Mouse (Mus musculus) left cerebral cortex, postnatal 4 days (tissue): Measurements from ENCODE around the gene Klhl42. TPM values are rescaled to one million over a fixed set of nuclear protein-coding genes. Genes with fewer than 3 reads are reported as not detected.

Source experiments
- DNase-seq: peaks from one replicate; pipeline ENCODE4 v3.0.0-alpha.2; 2022
- intact Hi-C: fragments of 180-260 bp; cut with DNase I; formaldehyde crosslinking; loops from one replicate; pipeline ENCODE4 v1.15.1; 2025
- total RNA-seq, 2 experiments: library from RNA; stranded (reverse); gene quantifications; 2 replicates each; pipeline ENCODE4 v1.2.3; 2021

Klhl42 gene
- total RNA-seq, 2 experiments from 2014 or later, result 22.4 to 24.3 TPM

- intact Hi-C loops, result no loop called here
- peak; percentile 34 for DNase-seq
Observed at GRCm38 (mm10) chr6:147086594-147087225, 4.5 kb upstream of the Klhl42 start, which contains the start of gene Mansc4. TSS of gene Mansc4 (minus strand) at chr6:147087032.

GRCm38 (mm10) chr6:147087736-147088135 lies 3.4 kb upstream of the Klhl42 start:
- no peak for DNase-seq
- intact Hi-C loops, result no loop called here

- DNase-seq, result no peak
- intact Hi-C loops, result no loop called here
Observed at GRCm38 (mm10) chr6:147088517-147088916, 2.7 kb upstream of the Klhl42 start.

GRCm38 (mm10) chr6:147090191-147090590 lies 988 bp upstream of the Klhl42 start:
- intact Hi-C loops, result no loop called here
- peak; percentile 36 for DNase-seq

GRCm38 (mm10) chr6:147092136-147092535 lies 957 bp downstream of the Klhl42 start:
- intact Hi-C loops, result no loop called here
- peak; percentile 77 for DNase-seq

- DNase-seq, result no peak
- intact Hi-C loops, result no loop called here
Observed at GRCm38 (mm10) chr6:147094771-147095170, 3.6 kb downstream of the Klhl42 start.

- intact Hi-C loops, result no loop called here
Observed at GRCm38 (mm10) chr6:147096109-147096508, 4.9 kb downstream of the Klhl42 start.

GRCm38 (mm10) chr6:147096934-147097333 lies 5.8 kb downstream of the Klhl42 start:
- intact Hi-C loops, result no loop called here
- DNase-seq, result no peak

More at GRCm38 (mm10) chr6:147096109-147096508, 4.9 kb downstream of the Klhl42 start:
- no peak for DNase-seq

GRCm38 (mm10) chr6:147097346-147097929 lies 6.3 kb downstream of the Klhl42 start:
- DNase-seq, result no peak
- intact Hi-C loops, result no loop called here

- DNase-seq, result no peak
- intact Hi-C loops, result no loop called here
Observed at GRCm38 (mm10) chr6:147099458-147100277, 8.5 kb downstream of the Klhl42 start.

- intact Hi-C loops, result no loop called here
- DNase-seq, result no peak
Observed at GRCm38 (mm10) chr6:147102293-147102692, 11.1 kb downstream of the Klhl42 start.

GRCm38 (mm10) chr6:147105529-147105928 lies 14.3 kb downstream of the Klhl42 start:
- intact Hi-C loops, result no loop called here
- DNase-seq, result no peak

- intact Hi-C loops, result no loop called here
- no peak for DNase-seq
Observed at GRCm38 (mm10) chr6:147106716-147107115, 15.5 kb downstream of the Klhl42 start.

GRCm38 (mm10) chr6:147109283-147109682 lies 18.1 kb downstream of the Klhl42 start:
- intact Hi-C loops, result no loop called here

GRCm38 (mm10) chr6:147116579-147116978 lies 25.4 kb downstream of the Klhl42 start:
- intact Hi-C loops, result no loop called here
- DNase-seq, result peak; percentile 82

More at GRCm38 (mm10) chr6:147109283-147109682, 18.1 kb downstream of the Klhl42 start:
- no peak for DNase-seq

- intact Hi-C loops, result no loop called here
- DNase-seq, result no peak
Observed at GRCm38 (mm10) chr6:147117764-147118163, 26.6 kb downstream of the Klhl42 start.

- no peak for DNase-seq
- intact Hi-C loops, result no loop called here
Observed at GRCm38 (mm10) chr6:147118190-147118589, 27.0 kb downstream of the Klhl42 start.

- intact Hi-C loops, result no loop called here
- no peak for DNase-seq
Observed at GRCm38 (mm10) chr6:147121320-147121719, 30.1 kb downstream of the Klhl42 start.

- intact Hi-C loops, result no loop called here
- DNase-seq, result no peak
Observed at GRCm38 (mm10) chr6:147127239-147127638, 36.1 kb downstream of the Klhl42 start.

- DNase-seq, result no peak
- intact Hi-C loops, result no loop called here
Observed at GRCm38 (mm10) chr6:147138260-147138659, 47.1 kb downstream of the Klhl42 start.

GRCm38 (mm10) chr6:147140600-147141154 lies 49.5 kb downstream of the Klhl42 start:
- DNase-seq, result no peak
- intact Hi-C loops, result no loop called here
